Mouse (Mus musculus): ENCODE measurements around the gene Cdcp2.

- TF ChIP-seq POLR2A (IDR thresholded peaks at IDR 0.05; ENCODE audit: control insufficient read depth in 1 of 2, insufficient read depth in 1 of 2, low read depth in 1 of 2, low read length in 2 of 2, poor library complexity in 1 of 2) (no peak), SIN3A (IDR thresholded peaks at IDR 0.05; ENCODE audit: low read length) (no peak), TBP (IDR thresholded peaks at IDR 0.05; ENCODE audit: low read depth, low read length) (no peak)
These were observed 1.2 kb downstream of the Cdcp2 start for GRCm38 (mm10) chr4:107097871-107098270.
